Mouse (Mus musculus): ENCODE results near the gene Rbm15. TPM values are rescaled to one million over a fixed set of nuclear protein-coding genes. Genes with fewer than 3 reads are reported as not detected.
A peak's percentile ranks its signal among the peaks of the same experiment; 100 is the strongest.
"Not testable (repeated sequence)": the region's sequence is repeated elsewhere in the genome, so short reads cannot be mapped to it uniquely, and the experiment has no call there.

Gene Rbm15
- polyA plus RNA-seq, 1 experiment: 5.3 TPM

GRCm38 (mm10) chr3:107332127-107332959 lies 1.1 kb downstream of the Rbm15 start:
- DNase-seq (ENCODE audit: extremely low spot score in 1 of 2, low spot score in 1 of 2): peak; percentile 41 to 64

- no peak for DNase-seq (ENCODE audit: extremely low spot score in 1 of 2, low spot score in 1 of 2)
Measured at GRCm38 (mm10) chr3:107331746-107332126, 1.7 kb downstream of the Rbm15 start.

GRCm38 (mm10) chr3:107330503-107331424 lies 2.7 kb downstream of the Rbm15 start:
- DNase-seq (ENCODE audit: extremely low spot score in 1 of 2, low spot score in 1 of 2): no peak

- DNase-seq (ENCODE audit: extremely low spot score in 1 of 2, low spot score in 1 of 2): no peak
Measured at GRCm38 (mm10) chr3:107326442-107326841, 7.0 kb downstream of the Rbm15 start.

- DNase-seq (ENCODE audit: extremely low spot score in 1 of 2, low spot score in 1 of 2): no peak
Measured at GRCm38 (mm10) chr3:107321776-107322175, 11.7 kb downstream of the Rbm15 start.

GRCm38 (mm10) chr3:107321141-107321540 lies 12.3 kb downstream of the Rbm15 start:
- DNase-seq (ENCODE audit: extremely low spot score in 1 of 2, low spot score in 1 of 2): no peak

- no peak for DNase-seq (ENCODE audit: extremely low spot score in 1 of 2, low spot score in 1 of 2)
Measured at GRCm38 (mm10) chr3:107317338-107317737, 16.1 kb downstream of the Rbm15 start.

- not testable (repeated sequence) for DNase-seq (ENCODE audit: extremely low spot score in 1 of 2, low spot score in 1 of 2)
Measured at GRCm38 (mm10) chr3:107296917-107297316, 36.6 kb downstream of the Rbm15 start.

- no peak for DNase-seq (ENCODE audit: extremely low spot score in 1 of 2, low spot score in 1 of 2)
Measured at GRCm38 (mm10) chr3:107295672-107296360, 37.7 kb downstream of the Rbm15 start.

GRCm38 (mm10) chr3:107290764-107291381 lies 42.6 kb downstream of the Rbm15 start, which contains the start of gene Slc16a4:
Gene Slc16a4, plus strand, starts transcription at chr3:107291230.
- peak in 1 of 2 experiments; percentile 23 for DNase-seq (ENCODE audit: extremely low spot score in 1 of 2, low spot score in 1 of 2)

- no peak for DNase-seq (ENCODE audit: extremely low spot score in 1 of 2, low spot score in 1 of 2)
Measured at GRCm38 (mm10) chr3:107287346-107287745, 46.1 kb downstream of the Rbm15 start.

- DNase-seq (ENCODE audit: extremely low spot score in 1 of 2, low spot score in 1 of 2): no peak
Measured at GRCm38 (mm10) chr3:107286123-107286522, 47.4 kb downstream of the Rbm15 start.

- DNase-seq (ENCODE audit: extremely low spot score in 1 of 2, low spot score in 1 of 2): peak; percentile 85 to 94
Measured at GRCm38 (mm10) chr3:107278479-107279269, 54.8 kb downstream of the Rbm15 start, which contains the start of gene Lamtor5. Gene Lamtor5, plus strand, starts transcription at chr3:107278858.

- no peak for DNase-seq (ENCODE audit: extremely low spot score in 1 of 2, low spot score in 1 of 2)
Measured at GRCm38 (mm10) chr3:107276626-107277025, 56.8 kb downstream of the Rbm15 start.

GRCm38 (mm10) chr3:107275996-107276395 lies 57.5 kb downstream of the Rbm15 start:
- no peak for DNase-seq (ENCODE audit: extremely low spot score in 1 of 2, low spot score in 1 of 2)
